Mouse (Mus musculus): Measurements from ENCODE around the gene Rps29. TPM values are rescaled to one million over a fixed set of nuclear protein-coding genes. Genes with fewer than 3 reads are reported as not detected.

The Rps29 gene
- total and polyA plus RNA-seq, 2 experiments from 2014 or later, result 145 to 1,361 TPM

- under 1% methylated on average over 76 of the region's 84 CpGs for WGBS
Observed at GRCm38 (mm10) chr12:69183583-69184308, 24.8 kb upstream of the Rps29 start, which contains the start of the genes Rpl36al and Mgat2. Rpl36al (minus strand) TSS chr12:69184083. Mgat2 (plus strand) TSS chr12:69184157.

GRCm38 (mm10) chr12:69181800-69182199 is 22.8 kb upstream of the Rps29 start:
- Histone ChIP-seq H3K27me3 (ENCODE audit: insufficient read depth, low read length) (no peaks in the 10 kb centered on the region), H3K4me1 (ENCODE audit: insufficient read depth, low read length) (peaks cover 10% of the 10 kb centered on the region), H3K9me3 (ENCODE audit: low read length) (no peaks in the 10 kb centered on the region), H3K27ac (ENCODE audit: low read depth, low read length) (no peak overlapping the region), H3K4me2 (ENCODE audit: low read depth, low read length, poor library complexity, severe bottlenecking) (no peak overlapping the region), H3K4me3 (ENCODE audit: low read depth, low read length) (no peak overlapping the region), H3K36me3 (ENCODE audit: insufficient read depth, low read length) (0 out of 2 replicates have a peak, but pooled peaks cover 2% of the 10 kb centered on the region), H3K9ac (replicated peaks; ENCODE audit: low read length, poor library complexity, severe bottlenecking) (no peak overlapping the region)
- no peak for TF ChIP-seq CTCF (IDR thresholded peaks at IDR 0.05)
- 91% methylated on average over 4 of the region's 4 CpGs for WGBS
- DNase-seq (ENCODE audit: low spot score), result no peak
- no peak for ATAC-seq (ENCODE audit: low FRiP score)

More at GRCm38 (mm10) chr12:69183583-69184308, 24.8 kb upstream of the Rps29 start, which contains the start of the genes Rpl36al and Mgat2:
- TF ChIP-seq CTCF (IDR thresholded peaks at IDR 0.05), result no peak
- Histone ChIP-seq H3K36me3 (ENCODE audit: insufficient read depth, low read length) (0 out of 2 replicates have a peak, but pooled peaks cover 2% of the 10 kb centered on the region), H3K4me2 (ENCODE audit: low read depth, low read length, poor library complexity, severe bottlenecking) (peak within 1 kb of the TSS; percentile 87), H3K27me3 (ENCODE audit: insufficient read depth, low read length) (no peaks in the 10 kb centered on the region), H3K9ac (replicated peaks; ENCODE audit: low read length, poor library complexity, severe bottlenecking) (peak within 1 kb of the TSS; percentile 93), H3K4me1 (ENCODE audit: insufficient read depth, low read length) (peaks cover 15% of the 10 kb centered on the region), H3K9me3 (ENCODE audit: low read length) (no peaks in the 10 kb centered on the region), H3K4me3 (ENCODE audit: low read depth, low read length) (peak within 1 kb of the TSS; percentile 90), H3K27ac (ENCODE audit: low read depth, low read length) (peak within 1 kb of the TSS; percentile 94)
- ATAC-seq (ENCODE audit: low FRiP score) (peak; percentile 99), DNase-seq (ENCODE audit: low spot score) (peak; percentile 99)

- Histone ChIP-seq H3K27me3 (ENCODE audit: insufficient read depth, low read length) (no peaks in the 10 kb centered on the region), H3K9me3 (ENCODE audit: low read length) (no peaks in the 10 kb centered on the region), H3K36me3 (ENCODE audit: insufficient read depth, low read length) (0 out of 2 replicates have a peak, but pooled peaks cover 2% of the 10 kb centered on the region), H3K4me2 (ENCODE audit: low read depth, low read length, poor library complexity, severe bottlenecking) (no peak overlapping the region), H3K4me3 (ENCODE audit: low read depth, low read length) (no peak overlapping the region), H3K9ac (replicated peaks; ENCODE audit: low read length, poor library complexity, severe bottlenecking) (no peak overlapping the region), H3K27ac (ENCODE audit: low read depth, low read length) (no peak overlapping the region), H3K4me1 (ENCODE audit: insufficient read depth, low read length) (no peaks in the 10 kb centered on the region)
- DNase-seq (ENCODE audit: low spot score) (no peak), ATAC-seq (ENCODE audit: low FRiP score) (no peak)
- WGBS, result 67% methylated on average over 12 of the region's 12 CpGs
- no peak for TF ChIP-seq CTCF (IDR thresholded peaks at IDR 0.05)
Observed at GRCm38 (mm10) chr12:69179371-69179770, 20.4 kb upstream of the Rps29 start.

GRCm38 (mm10) chr12:69177526-69177925 is 18.5 kb upstream of the Rps29 start:
- DNase-seq (ENCODE audit: low spot score), result no peak
- no peak overlapping the region for H3K9ac ChIP-seq (replicated peaks; ENCODE audit: low read length, poor library complexity, severe bottlenecking)
- 0 out of 2 replicates have a peak, but pooled peaks cover 2% of the 10 kb centered on the region for H3K36me3 ChIP-seq (ENCODE audit: insufficient read depth, low read length)
- no peaks in the 10 kb centered on the region for H3K4me1 ChIP-seq (ENCODE audit: insufficient read depth, low read length)
- H3K27me3 ChIP-seq (ENCODE audit: insufficient read depth, low read length), result no peaks in the 10 kb centered on the region
- 84% methylated on average over 3 of the region's 3 CpGs for WGBS
- H3K27ac ChIP-seq (ENCODE audit: low read depth, low read length), result no peak overlapping the region
- ATAC-seq (ENCODE audit: low FRiP score), result no peak
- H3K4me2 ChIP-seq (ENCODE audit: low read depth, low read length, poor library complexity, severe bottlenecking), result no peak overlapping the region
- no peak overlapping the region for H3K4me3 ChIP-seq (ENCODE audit: low read depth, low read length)
- TF ChIP-seq CTCF (IDR thresholded peaks at IDR 0.05), result no peak
- H3K9me3 ChIP-seq (ENCODE audit: low read length), result no peaks in the 10 kb centered on the region

- no peaks in the 10 kb centered on the region for H3K4me1 ChIP-seq (ENCODE audit: insufficient read depth, low read length)
- no peak overlapping the region for H3K4me3 ChIP-seq (ENCODE audit: low read depth, low read length)
- no peaks in the 10 kb centered on the region for H3K9me3 ChIP-seq (ENCODE audit: low read length)
- 93% methylated on average over 3 of the region's 3 CpGs for WGBS
- no peaks in the 10 kb centered on the region for H3K36me3 ChIP-seq (ENCODE audit: insufficient read depth, low read length)
- DNase-seq (ENCODE audit: low spot score) (no peak), ATAC-seq (ENCODE audit: low FRiP score) (no peak)
- no peak for TF ChIP-seq CTCF (IDR thresholded peaks at IDR 0.05)
- no peak overlapping the region for H3K27ac ChIP-seq (ENCODE audit: low read depth, low read length)
- no peaks in the 10 kb centered on the region for H3K27me3 ChIP-seq (ENCODE audit: insufficient read depth, low read length)
- H3K4me2 ChIP-seq (ENCODE audit: low read depth, low read length, poor library complexity, severe bottlenecking), result no peak overlapping the region
- no peak overlapping the region for H3K9ac ChIP-seq (replicated peaks; ENCODE audit: low read length, poor library complexity, severe bottlenecking)
Observed at GRCm38 (mm10) chr12:69175975-69176374, 17.0 kb upstream of the Rps29 start.

- no peak overlapping the region for H3K4me3 ChIP-seq (ENCODE audit: low read depth, low read length)
- no peak overlapping the region for H3K9ac ChIP-seq (replicated peaks; ENCODE audit: low read length, poor library complexity, severe bottlenecking)
- no peak overlapping the region for H3K27ac ChIP-seq (ENCODE audit: low read depth, low read length)
- TF ChIP-seq CTCF (IDR thresholded peaks at IDR 0.05), result no peak
- ATAC-seq (ENCODE audit: low FRiP score) (no peak), DNase-seq (ENCODE audit: low spot score) (no peak)
- no peaks in the 10 kb centered on the region for H3K36me3 ChIP-seq (ENCODE audit: insufficient read depth, low read length)
- WGBS, result 89% methylated on average over 2 of the region's 2 CpGs
- no peaks in the 10 kb centered on the region for H3K9me3 ChIP-seq (ENCODE audit: low read length)
- H3K4me1 ChIP-seq (ENCODE audit: insufficient read depth, low read length), result no peaks in the 10 kb centered on the region; the same call in 1 of the 2 replicates
- H3K4me2 ChIP-seq (ENCODE audit: low read depth, low read length, poor library complexity, severe bottlenecking), result no peak overlapping the region
- H3K27me3 ChIP-seq (ENCODE audit: insufficient read depth, low read length), result no peaks in the 10 kb centered on the region
Observed at GRCm38 (mm10) chr12:69171307-69171706, 12.3 kb upstream of the Rps29 start.
